ENCODE assay signal across 7 mouse cellular contexts in the genomic region with DNA sequence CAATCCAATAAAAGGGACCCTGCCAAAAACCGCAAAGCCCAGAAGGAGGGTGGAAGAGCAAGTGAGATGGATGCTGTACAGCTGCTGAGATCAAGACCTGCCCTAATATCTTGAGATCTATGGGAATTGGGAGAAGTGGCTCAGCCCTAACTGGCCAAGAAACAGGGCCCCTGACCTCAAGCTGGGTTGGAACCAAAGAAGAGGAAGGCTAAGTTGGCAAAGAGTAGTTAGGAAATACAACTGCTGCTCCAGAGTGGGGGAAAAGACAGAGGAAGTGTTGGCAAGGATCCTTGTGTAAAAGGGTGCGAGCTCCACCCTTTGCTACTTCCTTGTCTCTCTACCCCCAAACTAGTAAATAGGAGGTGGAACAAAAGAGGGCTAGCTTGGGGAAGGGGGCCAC. TPM values are rescaled to one million over a fixed set of nuclear protein-coding genes. Genes with fewer than 3 reads are reported as not detected.
DNase-seq lines count a peak whose midpoint lies in the region; ATAC-seq and TF ChIP-seq lines count a peak whose summit lies in the region.

No protein-coding gene starts in this region.

- H3K27me3 ChIP-seq in embryonic facial prominence, embryonic 13.5 days: no peaks in the 10 kb centered on the region
- H3K27me3 ChIP-seq in heart, embryonic 15.5 days: no peaks in the 10 kb centered on the region
- H3K27me3 ChIP-seq in liver, embryonic 11.5 days (replicated peaks; ENCODE audit: control insufficient read depth, insufficient read depth, low read length): no peaks in the 10 kb centered on the region
- H3K27me3 ChIP-seq in midbrain, postnatal 0 days (ENCODE audit: insufficient read depth, low read length): no peaks in the 10 kb centered on the region

- H3K36me3 ChIP-seq in embryonic facial prominence, embryonic 13.5 days: peaks cover 46% of the 10 kb centered on the region
- H3K36me3 ChIP-seq in heart, embryonic 15.5 days: peaks cover 46% of the 10 kb centered on the region
- peaks cover 9% of the 10 kb centered on the region for H3K36me3 ChIP-seq in liver, embryonic 11.5 days (ENCODE audit: control insufficient read depth, insufficient read depth, low read length)
- H3K36me3 ChIP-seq in midbrain, postnatal 0 days (ENCODE audit: insufficient read depth, low read length): peaks cover 30% of the 10 kb centered on the region

- peak overlapping the region; percentile 61 for H3K9ac ChIP-seq in embryonic facial prominence, embryonic 13.5 days
- H3K9ac ChIP-seq in heart, embryonic 15.5 days: peak overlapping the region; percentile 48
- H3K9ac ChIP-seq in liver, embryonic 11.5 days (ENCODE audit: low read depth, low read length): peak overlapping the region; percentile 30; the same call in 1 of the 2 replicates
- no peak overlapping the region for H3K9ac ChIP-seq in midbrain, postnatal 0 days (replicated peaks; ENCODE audit: low read length, poor library complexity, severe bottlenecking)

- peak overlapping the region; percentile 59 for H3K4me3 ChIP-seq in embryonic facial prominence, embryonic 13.5 days
- peak overlapping the region; percentile 64 for H3K4me3 ChIP-seq in heart, embryonic 15.5 days
- H3K4me3 ChIP-seq in liver, embryonic 11.5 days (ENCODE audit: low read depth, low read length): peak overlapping the region; percentile 60; the same call in 1 of the 2 replicates
- H3K4me3 ChIP-seq in midbrain, postnatal 0 days (ENCODE audit: low read depth, low read length): peak overlapping the region; percentile 45; the same call in 1 of the 2 replicates

- peak overlapping the region; percentile 65 for H3K4me2 ChIP-seq in embryonic facial prominence, embryonic 13.5 days
- H3K4me2 ChIP-seq in heart, embryonic 15.5 days: peak overlapping the region; percentile 70
- H3K4me2 ChIP-seq in liver, embryonic 11.5 days: peak overlapping the region; percentile 66
- H3K4me2 ChIP-seq in midbrain, postnatal 0 days (ENCODE audit: low read depth, low read length, poor library complexity, severe bottlenecking): peak overlapping the region; percentile 55

- no peak overlapping the region for H3K27ac ChIP-seq in embryonic facial prominence, embryonic 13.5 days
- H3K27ac ChIP-seq in heart, embryonic 15.5 days: peak overlapping the region; percentile 91; the same call in 1 of the 2 replicates
- H3K27ac ChIP-seq in liver, embryonic 11.5 days (ENCODE audit: low read depth, low read length): no peak overlapping the region
- peak overlapping the region; percentile 87; the same call in 1 of the 2 replicates for H3K27ac ChIP-seq in midbrain, postnatal 0 days (ENCODE audit: low read depth, low read length)

- no peak for TF ChIP-seq CTCF in midbrain, postnatal 0 days (IDR thresholded peaks at IDR 0.05)

- peaks cover 11% of the 10 kb centered on the region for H3K4me1 ChIP-seq in embryonic facial prominence, embryonic 13.5 days
- peaks cover 16% of the 10 kb centered on the region for H3K4me1 ChIP-seq in heart, embryonic 15.5 days (replicated peaks)
- peaks cover 5% of the 10 kb centered on the region; the same call in 1 of the 2 replicates for H3K4me1 ChIP-seq in liver, embryonic 11.5 days (replicated peaks; ENCODE audit: control insufficient read depth, insufficient read depth, low read length)
- no peaks in the 10 kb centered on the region for H3K4me1 ChIP-seq in midbrain, postnatal 0 days (ENCODE audit: insufficient read depth, low read length)

- no peak for DNase-seq in liver, embryonic 11.5 days (ENCODE audit: low spot score)
- DNase-seq in midbrain, postnatal 0 days (ENCODE audit: low spot score): no peak
- no peak for DNase-seq in thymus, postnatal 36 days
- no peak for DNase-seq in spleen, adult 12 weeks (ENCODE audit: low spot score)
- DNase-seq in cerebellum, adult 8-10 months: no peak

- WGBS in embryonic facial prominence, embryonic 13.5 days: 86% methylated on average over 2 of the region's 2 CpGs
- WGBS in heart, embryonic 15.5 days: 65% methylated on average over 2 of the region's 2 CpGs
- 71% methylated on average over 2 of the region's 2 CpGs for WGBS in liver, embryonic 11.5 days
- 89% methylated on average over 2 of the region's 2 CpGs for WGBS in midbrain, postnatal 0 days

- ATAC-seq in embryonic facial prominence, embryonic 13.5 days (ENCODE audit: insufficient number of reproducible peaks, insufficient read depth, low FRiP score, low TSS enrichment, low read depth): no peak
- no peak for ATAC-seq in heart, embryonic 15.5 days (replicated peaks; ENCODE audit: insufficient number of reproducible peaks, insufficient read depth, low FRiP score, low read depth)
- no peak for ATAC-seq in liver, embryonic 11.5 days (replicated peaks; ENCODE audit: low FRiP score)
- ATAC-seq in midbrain, postnatal 0 days (ENCODE audit: low FRiP score): no peak

- no peaks in the 10 kb centered on the region for H3K9me3 ChIP-seq in embryonic facial prominence, embryonic 13.5 days
- no peaks in the 10 kb centered on the region for H3K9me3 ChIP-seq in heart, embryonic 15.5 days (replicated peaks)
- H3K9me3 ChIP-seq in liver, embryonic 11.5 days (ENCODE audit: control insufficient read depth, low read length): no peaks in the 10 kb centered on the region
- H3K9me3 ChIP-seq in midbrain, postnatal 0 days (ENCODE audit: low read length): no peaks in the 10 kb centered on the region

RNA-seq across cellular contexts. Expression of a gene that starts 6.2 kb away (rescaled TPM):
- 289 and 307 TPM in 2 replicates for polyA plus RNA-seq in embryonic facial prominence, embryonic 13.5 days (2015; fragmentation: Nextera tagmentation; extraction: Ambion mirVana)
- polyA plus RNA-seq in heart, embryonic 15.5 days (2015; fragmentation: Nextera tagmentation; extraction: Ambion mirVana): 124 and 188 TPM in 2 replicates
- polyA plus RNA-seq in liver, embryonic 11.5 days (2014; fragmentation: Nextera tagmentation; extraction: Ambion mirVana): 172 and 175 TPM in 2 replicates
- 219 and 282 TPM in 2 replicates for total RNA-seq in midbrain, postnatal 0 days (2014; rRNA removed)
- polyA plus RNA-seq in midbrain, postnatal 0 days (2015; fragmentation: Nextera tagmentation; extraction: Ambion mirVana): 52.8 and 54.8 TPM in 2 replicates

RNA-seq across cellular contexts. Expression of a gene that starts 11.1 kb away (rescaled TPM):
- 28.9 and 31.6 TPM in 2 replicates for polyA plus RNA-seq in embryonic facial prominence, embryonic 13.5 days (2015; fragmentation: Nextera tagmentation; extraction: Ambion mirVana)
- polyA plus RNA-seq in heart, embryonic 15.5 days (2015; fragmentation: Nextera tagmentation; extraction: Ambion mirVana): 14.5 and 14.9 TPM in 2 replicates
- polyA plus RNA-seq in liver, embryonic 11.5 days (2014; fragmentation: Nextera tagmentation; extraction: Ambion mirVana): 20.7 and 23.2 TPM in 2 replicates
- 58.0 and 70.0 TPM in 2 replicates for total RNA-seq in midbrain, postnatal 0 days (2014; rRNA removed)
- polyA plus RNA-seq in midbrain, postnatal 0 days (2015; fragmentation: Nextera tagmentation; extraction: Ambion mirVana): 16.3 and 18.2 TPM in 2 replicates

RNA-seq across cellular contexts. Expression of a gene that starts 27.2 kb away (rescaled TPM):
- polyA plus RNA-seq in embryonic facial prominence, embryonic 13.5 days (2015; fragmentation: Nextera tagmentation; extraction: Ambion mirVana): 776 and 892 TPM in 2 replicates
- 413 and 447 TPM in 2 replicates for polyA plus RNA-seq in heart, embryonic 15.5 days (2015; fragmentation: Nextera tagmentation; extraction: Ambion mirVana)
- 887 and 939 TPM in 2 replicates for polyA plus RNA-seq in liver, embryonic 11.5 days (2014; fragmentation: Nextera tagmentation; extraction: Ambion mirVana)
- 2,035 and 2,080 TPM in 2 replicates for total RNA-seq in midbrain, postnatal 0 days (2014; rRNA removed)
- 390 and 408 TPM in 2 replicates for polyA plus RNA-seq in midbrain, postnatal 0 days (2015; fragmentation: Nextera tagmentation; extraction: Ambion mirVana)

RNA-seq across cellular contexts. Expression of a gene that starts 38.3 kb away (rescaled TPM):
- 92.8 and 94.8 TPM in 2 replicates for polyA plus RNA-seq in embryonic facial prominence, embryonic 13.5 days (2015; fragmentation: Nextera tagmentation; extraction: Ambion mirVana)
- polyA plus RNA-seq in heart, embryonic 15.5 days (2015; fragmentation: Nextera tagmentation; extraction: Ambion mirVana): 70.3 and 76.6 TPM in 2 replicates
- polyA plus RNA-seq in liver, embryonic 11.5 days (2014; fragmentation: Nextera tagmentation; extraction: Ambion mirVana): 48.5 and 49.8 TPM in 2 replicates
- total RNA-seq in midbrain, postnatal 0 days (2014; rRNA removed): 44.4 and 49.2 TPM in 2 replicates
- polyA plus RNA-seq in midbrain, postnatal 0 days (2015; fragmentation: Nextera tagmentation; extraction: Ambion mirVana): 65.9 and 69.8 TPM in 2 replicates

RNA-seq across cellular contexts. Expression of a gene that starts 38.7 kb away (rescaled TPM):
- polyA plus RNA-seq in embryonic facial prominence, embryonic 13.5 days (2015; fragmentation: Nextera tagmentation; extraction: Ambion mirVana): 11.3 and 14.9 TPM in 2 replicates
- 14.3 and 17.2 TPM in 2 replicates for polyA plus RNA-seq in heart, embryonic 15.5 days (2015; fragmentation: Nextera tagmentation; extraction: Ambion mirVana)
- 12.1 and 15.3 TPM in 2 replicates for polyA plus RNA-seq in liver, embryonic 11.5 days (2014; fragmentation: Nextera tagmentation; extraction: Ambion mirVana)
- total RNA-seq in midbrain, postnatal 0 days (2014; rRNA removed): 3.8 and 7.5 TPM in 2 replicates
- polyA plus RNA-seq in midbrain, postnatal 0 days (2015; fragmentation: Nextera tagmentation; extraction: Ambion mirVana): 3.0 and 3.3 TPM in 2 replicates

Comparison
In these comparisons a context has a peak if more than half of its experiments do, and no peak if none do; other contexts are left out.
1. H3K27ac ChIP-seq: peak in heart, embryonic 15.5 days (single experiment) and midbrain, postnatal 0 days (single experiment); none in embryonic facial prominence, embryonic 13.5 days (single experiment) and liver, embryonic 11.5 days (single experiment).
2. Peak in every context shown above with its lines, with median percentiles within 50 percentile points of each other: H3K4me2 ChIP-seq and H3K4me3 ChIP-seq.